Comparison of ENCODE assay signal across 20 mouse cellular contexts in the genomic region with DNA sequence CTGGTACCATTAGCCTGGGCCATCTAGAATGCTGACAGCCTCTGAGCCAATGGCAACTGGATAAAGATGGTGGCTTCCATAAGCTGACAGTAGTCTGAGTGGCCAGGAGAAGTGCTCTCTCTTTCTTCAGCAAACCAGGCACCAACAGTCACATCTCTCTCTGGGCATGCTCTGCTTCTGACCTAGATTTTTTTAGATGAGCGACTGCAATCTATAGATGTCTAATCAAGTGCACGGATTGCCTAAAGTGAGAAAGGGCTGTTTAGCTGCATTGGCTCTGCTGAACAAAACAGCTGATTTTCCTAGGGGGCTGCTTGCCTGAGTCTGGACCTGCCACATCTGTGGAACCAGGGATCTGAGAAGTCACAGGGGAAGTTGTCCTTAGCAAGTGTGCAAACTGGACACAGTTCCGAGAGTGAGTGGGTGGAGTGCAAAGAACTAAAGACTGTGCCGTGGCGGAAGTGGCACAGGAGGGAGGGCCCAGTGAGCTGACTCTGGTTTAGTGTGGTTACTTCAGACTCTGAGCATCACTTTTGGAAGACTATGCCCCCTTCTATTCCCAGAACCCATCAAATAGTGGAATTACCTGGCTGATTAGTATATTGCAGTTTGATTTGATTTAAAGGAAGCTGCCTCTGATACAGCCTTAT. TPM values are rescaled to one million over a fixed set of nuclear protein-coding genes. Genes with fewer than 3 reads are reported as not detected.
A peak's percentile ranks its signal among the peaks of the same experiment; 100 is the strongest.
DNase-seq lines count a peak whose midpoint lies in the region; ATAC-seq lines count a peak whose summit lies in the region.
"Had no signal": no experiment of that assay in that cellular context is flagged by ENCODE, and none has a peak within 500 bp of the region (broad histone marks: within the 10 kb centered on the region; RNA-seq: fewer than 3 reads in every experiment).

No protein-coding gene starts in this region.

- DNase-seq in lung, postnatal 36 days = peak; percentile 30
- DNase-seq in lung, postnatal 10 days = no peak
- peak; percentile 68 for DNase-seq in T-cell, adult 2 months (ENCODE audit: low spot score)
- DNase-seq in adrenal gland, postnatal 10 days = no peak
- DNase-seq in left cerebral cortex, adult 9 months (ENCODE audit: low spot score in 2 of 2) = no peak
- DNase-seq in heart, adult 9 months (ENCODE audit: low spot score in 2 of 2) = no peak
- DNase-seq: adrenal gland, adult 8-10 months; cerebellum, adult 9-10 months; heart, postnatal 4 days; kidney, adult 8-10 months; kidney, postnatal 10 days; layer of hippocampus, postnatal 36 days; left cerebral cortex, postnatal 4 days; lung, embryonic 14.5 days; right cerebral cortex, postnatal 14 days; spleen, adult 18-20 months had no signal

- 0 out of 2 replicates have a peak, but pooled peaks have one; percentile 38 for ATAC-seq in megakaryocyte, adult 5-6 weeks (ENCODE audit: poor library complexity, severe bottlenecking)
- ATAC-seq: intestine, embryonic 15.5 days; midbrain, embryonic 16.5 days; Patski had no signal

RNA-seq across cellular contexts. Expression of gene Rasgrp1, which starts 29.1 kb away (rescaled TPM):
- total RNA-seq in megakaryocyte, adult 5-6 weeks (2015) = 2.1 and 3.4 TPM in 2 replicates
- total RNA-seq in megakaryocyte, adult 5-6 weeks (2017) = 0.95 and 2.6 TPM in 2 replicates
- total RNA-seq in adrenal gland, postnatal 10 days (2021) = 1 to 10 TPM; 2.7 to 3.2 TPM

Comparison
In these comparisons a context has a peak if more than half of its experiments do, and no peak if none do; other contexts are left out.
1. DNase-seq: peak in lung, postnatal 36 days (single experiment) and T-cell, adult 2 months (single experiment); none in lung, postnatal 10 days (single experiment), adrenal gland, postnatal 10 days (single experiment), left cerebral cortex, adult 9 months (0 of 2) and heart, adult 9 months (0 of 2).